Mouse (Mus musculus) layer of hippocampus, adult 8-10 months (tissue): ENCODE measurements around the gene Xbp1. TPM values are rescaled to one million over a fixed set of nuclear protein-coding genes. Genes with fewer than 3 reads are reported as not detected.
"Not testable (repeated sequence)": the region's sequence is repeated elsewhere in the genome, so short reads cannot be mapped to it uniquely, and the experiment has no call there.

Experiments
- DNase-seq, 2 experiments: peaks; one replicate each; pipeline ENCODE4 v3.0.0; 2022; ENCODE audit warnings: low spot score in 2 of 2
- total RNA-seq, 4 experiments: library from RNA; stranded (reverse); gene quantifications; 2 replicates each; pipeline ENCODE4 v1.2.4; 2022

The Xbp1 gene
- total RNA-seq, 4 experiments from 2014 or later: 71.9 to 130 (median 98.1) TPM

DNA sequence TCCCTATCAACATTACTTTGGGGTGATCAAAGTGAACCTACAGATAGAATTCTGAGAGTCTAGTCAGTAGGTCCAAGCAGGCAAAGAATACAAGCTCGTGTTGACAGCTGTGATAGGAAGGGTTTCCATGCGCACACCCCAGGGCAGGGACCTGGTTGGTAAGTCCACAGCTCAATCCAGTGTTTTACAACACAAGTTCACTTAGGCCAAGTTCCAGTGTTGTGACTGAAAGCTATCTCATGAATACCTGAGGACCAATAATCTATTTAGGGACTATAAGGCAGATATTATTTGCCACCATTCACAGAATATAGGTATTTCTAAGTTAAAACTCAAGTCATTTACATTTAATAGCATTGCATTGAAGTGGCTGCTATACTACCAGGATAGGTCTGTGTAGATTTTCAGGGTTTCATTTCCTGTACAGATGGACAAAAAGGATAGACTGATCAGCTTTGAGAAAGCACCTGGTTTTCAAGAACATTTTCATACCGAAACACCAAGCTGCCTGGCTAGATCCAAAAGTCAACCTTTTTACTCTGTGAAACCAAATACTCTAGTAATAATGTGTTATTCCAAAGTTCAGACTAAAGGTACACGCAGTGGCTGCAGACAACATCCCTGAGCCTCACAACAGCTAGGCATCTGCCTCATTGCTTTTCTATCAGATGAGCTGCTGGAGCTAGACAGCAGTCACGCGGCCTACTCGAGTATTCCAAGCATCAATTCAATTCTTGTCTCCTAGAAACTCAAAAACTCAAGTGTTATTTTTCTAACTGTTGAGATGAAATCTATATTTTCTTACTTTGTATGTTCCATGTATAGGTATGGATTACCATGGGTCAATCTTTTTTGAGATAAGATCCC is 6.3 kb downstream of the Xbp1 start:
- no peak for DNase-seq

DNA sequence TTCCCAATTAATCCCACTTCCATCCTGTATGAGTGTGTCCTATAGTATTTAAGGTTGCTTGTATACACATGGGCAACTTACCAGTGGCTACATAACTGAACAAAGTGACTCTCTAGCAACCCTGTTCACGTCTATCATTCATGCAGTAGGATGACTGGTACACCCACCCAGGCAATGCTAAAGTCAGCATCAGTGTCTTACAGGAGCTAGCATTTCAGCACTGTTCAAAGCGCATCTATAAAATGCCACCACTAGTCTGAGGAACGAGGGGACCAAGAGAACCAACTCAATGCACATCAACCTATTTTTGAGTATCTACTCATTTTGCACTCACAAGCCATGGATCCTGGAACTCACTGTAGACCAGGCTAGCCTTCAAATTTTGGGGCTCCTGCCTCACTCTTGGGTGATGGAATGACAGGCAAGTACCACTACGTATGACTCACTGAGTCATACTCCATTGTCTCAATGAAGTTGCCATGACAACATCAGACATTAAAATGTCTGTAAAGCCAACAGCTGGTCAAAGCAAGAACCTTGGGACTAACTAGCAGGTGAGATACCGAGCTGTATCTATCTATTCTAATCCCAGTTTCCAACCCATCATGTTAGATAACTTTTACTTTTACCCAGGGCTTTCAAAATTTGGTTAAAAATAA is 7.5 kb downstream of the Xbp1 start:
- no peak for DNase-seq

DNA sequence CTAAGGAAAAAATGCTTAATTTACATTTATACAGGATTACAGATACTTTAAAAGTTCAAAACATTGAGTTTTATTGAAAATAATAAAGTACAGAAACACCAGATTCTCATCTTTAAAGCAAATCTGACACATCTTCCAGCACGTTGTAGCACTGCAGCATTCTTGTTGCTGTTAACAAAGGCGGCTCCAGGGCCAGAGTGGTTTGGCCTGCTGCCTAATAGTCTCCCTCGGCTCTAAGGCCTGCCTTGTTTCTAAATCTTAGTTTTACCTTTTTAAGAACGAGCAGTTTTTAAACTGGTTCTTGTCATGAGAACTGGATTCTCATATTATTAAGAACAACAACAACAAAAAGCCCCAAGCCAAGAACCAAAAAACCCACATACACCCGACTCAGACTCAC is 8.4 kb downstream of the Xbp1 start:
- no peak for DNase-seq

DNA sequence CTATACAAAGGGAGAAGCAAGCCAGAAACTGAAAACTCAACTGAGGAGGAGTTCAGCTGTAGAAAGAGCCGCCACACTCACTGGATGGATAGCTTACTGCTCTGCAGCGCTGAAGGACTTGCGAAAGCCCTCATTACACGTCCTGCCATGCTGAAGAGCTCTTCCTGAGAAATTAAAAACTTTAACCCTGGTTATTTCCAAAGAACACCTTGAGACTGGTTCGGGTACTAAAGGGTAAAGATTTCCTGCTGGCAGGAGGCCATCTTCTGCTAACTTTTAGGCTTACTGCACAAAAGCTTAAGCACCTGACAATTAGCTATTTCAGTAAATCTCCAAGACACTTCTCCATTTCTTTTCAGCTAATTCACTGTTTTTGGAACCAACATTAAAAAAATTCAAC is 9.7 kb downstream of the Xbp1 start:
- DNase-seq: no peak

- no peak for DNase-seq
These were observed 10.3 kb downstream of the Xbp1 start for GRCm38 (mm10) chr11:5530717-5531116.

DNA sequence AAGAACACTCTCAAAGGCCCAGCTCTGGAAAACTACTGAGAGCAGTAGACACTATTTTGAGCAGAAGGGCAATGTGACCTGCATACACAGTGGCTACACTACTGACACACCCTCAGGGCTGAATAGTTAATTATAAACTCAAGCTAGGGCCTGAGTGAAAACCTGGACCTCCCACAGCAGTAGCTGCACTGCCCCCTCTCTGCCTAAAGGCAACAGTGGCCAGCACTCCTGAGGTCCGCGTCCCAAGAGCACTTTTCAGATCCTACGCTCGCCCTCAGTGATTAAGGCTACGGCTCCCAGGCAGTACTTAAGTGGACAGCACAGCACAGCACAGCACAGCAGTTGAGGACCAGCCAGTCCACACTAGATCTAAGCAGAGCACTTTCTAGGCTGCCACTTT is 12.6 kb downstream of the Xbp1 start:
- DNase-seq: no peak

- not testable (repeated sequence) for DNase-seq
These were observed 17.0 kb downstream of the Xbp1 start for GRCm38 (mm10) chr11:5537454-5537853.

- no peak for DNase-seq
These were observed 19.9 kb downstream of the Xbp1 start for GRCm38 (mm10) chr11:5540331-5540730.

GRCm38 (mm10) chr11:5541230-5541798 is 20.9 kb downstream of the Xbp1 start:
- DNase-seq: no peak

DNA sequence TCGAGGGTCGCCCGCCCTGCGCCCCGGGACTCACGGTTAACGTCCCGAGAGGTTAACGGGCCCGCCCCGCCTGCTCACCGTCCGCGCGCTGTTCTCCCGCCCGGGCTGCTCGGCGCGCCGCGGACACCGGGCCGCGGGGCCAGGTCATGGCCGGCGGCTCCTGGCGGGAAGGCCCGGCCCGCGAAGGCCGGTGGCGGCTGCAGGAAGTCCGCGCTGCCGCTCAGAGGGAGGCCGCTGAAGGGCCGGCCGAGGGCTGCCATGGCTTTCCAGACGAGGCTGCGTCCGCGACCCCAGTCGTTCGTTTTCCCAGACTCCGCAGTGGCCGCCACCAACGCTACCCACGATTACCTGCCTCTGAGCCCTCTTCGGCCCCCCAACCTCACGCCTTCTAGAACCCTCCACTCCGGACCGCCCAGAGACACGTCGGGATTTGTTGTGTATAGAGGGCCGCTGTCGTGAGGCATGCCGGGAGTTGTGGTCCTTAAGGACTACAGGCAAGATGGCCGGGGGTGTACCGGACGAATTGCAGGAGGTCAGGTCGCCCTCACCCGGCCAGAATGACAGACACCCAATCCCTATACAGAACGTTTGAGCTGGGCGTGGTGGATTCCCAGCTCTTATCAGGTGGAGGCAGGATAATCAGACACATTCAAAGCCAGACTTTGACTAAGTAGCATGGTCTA is 21.5 kb downstream of the Xbp1 start, which contains the start of gene Ccdc117:
Ccdc117 (minus strand) TSS at position 389 of the 683 bp plus-strand sequence.
- peak; percentile 84 to 86 for DNase-seq

GRCm38 (mm10) chr11:5542482-5543185 is 22.2 kb downstream of the Xbp1 start:
- DNase-seq: no peak

DNA sequence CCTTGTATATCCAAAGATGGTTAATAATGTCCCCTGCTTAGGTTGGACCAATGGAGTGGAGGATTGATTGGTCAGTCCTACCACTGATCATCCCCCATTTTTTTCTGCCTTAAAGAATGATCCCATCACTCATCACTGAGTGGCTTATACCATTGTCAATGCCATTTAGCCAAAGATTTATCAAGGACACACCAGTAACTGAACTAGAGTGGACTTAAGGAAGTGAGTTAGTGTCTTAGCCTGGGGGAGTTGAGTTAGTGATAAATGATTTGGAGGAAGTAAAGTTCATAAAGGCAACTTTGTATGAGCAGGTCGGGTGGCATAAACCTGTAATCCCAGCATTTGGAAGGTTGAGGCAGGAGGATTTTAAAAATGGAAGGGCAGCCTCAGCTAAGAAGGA is 22.8 kb downstream of the Xbp1 start:
- no peak for DNase-seq

- DNase-seq: not testable (repeated sequence)
These were observed 24.2 kb downstream of the Xbp1 start for GRCm38 (mm10) chr11:5544709-5545108.

GRCm38 (mm10) chr11:5545457-5545856 is 25.0 kb downstream of the Xbp1 start:
- no peak for DNase-seq

DNA sequence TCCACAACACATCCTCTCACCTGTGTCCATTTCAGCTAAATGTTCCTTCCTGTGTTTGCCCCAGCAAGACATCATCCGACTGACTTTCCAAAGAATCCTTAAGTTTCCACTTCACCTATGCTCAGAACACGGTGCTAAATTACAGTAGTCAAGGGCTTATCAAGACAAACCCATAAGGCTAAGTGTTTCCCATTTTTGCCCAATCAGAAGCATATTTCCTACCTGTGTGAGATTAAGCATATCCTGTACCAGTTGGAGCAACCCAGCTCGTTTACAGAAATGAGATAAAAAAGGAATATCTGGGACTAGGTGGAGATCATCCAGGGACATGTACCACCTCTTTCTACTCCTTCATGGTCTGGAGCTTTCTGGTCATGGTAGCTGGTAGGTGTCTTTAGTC is 26.2 kb downstream of the Xbp1 start:
- DNase-seq: no peak

GRCm38 (mm10) chr11:5551430-5551829 is 31.0 kb downstream of the Xbp1 start:
- no peak for DNase-seq

- no peak for DNase-seq
These were observed 31.5 kb downstream of the Xbp1 start for GRCm38 (mm10) chr11:5551931-5552330.

DNA sequence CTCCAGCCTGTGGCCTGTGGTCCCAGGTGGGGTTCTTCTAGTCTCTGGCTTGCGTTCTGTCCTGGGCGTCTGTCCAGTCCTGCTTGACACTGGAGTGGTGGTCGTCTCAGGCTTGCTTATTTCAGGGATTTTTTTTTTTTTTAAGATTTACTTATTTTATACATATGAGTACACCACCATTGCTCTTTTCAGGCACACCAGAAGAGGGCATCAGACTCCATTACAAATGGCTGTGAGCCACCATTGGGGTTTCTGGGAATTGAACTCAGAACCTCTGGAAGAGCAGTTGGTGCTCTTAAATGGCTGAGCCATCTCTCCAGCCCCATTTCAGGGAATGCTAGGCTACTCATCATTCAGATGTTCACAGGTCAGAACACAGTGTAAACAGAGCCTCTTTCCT is 39.8 kb downstream of the Xbp1 start:
- DNase-seq: no peak

GRCm38 (mm10) chr11:5562625-5563268 is 42.3 kb downstream of the Xbp1 start:
- DNase-seq: no peak

- no peak for DNase-seq
These were observed 43.4 kb downstream of the Xbp1 start for GRCm38 (mm10) chr11:5563898-5564297.

DNA sequence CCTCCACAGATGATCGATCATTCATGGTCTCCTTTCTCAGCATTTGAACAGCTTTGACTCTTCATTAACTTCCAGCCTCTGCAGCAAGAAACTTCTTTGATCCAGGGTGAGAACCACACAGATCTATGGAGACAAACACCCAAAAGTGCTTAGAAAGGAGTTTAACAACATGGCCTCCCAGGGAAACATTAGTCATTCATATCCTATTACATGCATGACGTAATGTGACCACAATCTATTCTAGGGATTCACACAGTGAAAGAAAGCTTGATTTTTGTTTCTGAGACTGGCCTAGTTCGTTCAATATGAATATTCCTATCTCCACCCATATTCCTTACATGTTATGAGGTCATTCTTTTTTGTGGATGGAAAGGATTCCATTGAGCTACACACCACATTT is 45.1 kb downstream of the Xbp1 start:
- no peak for DNase-seq
